Mouse (Mus musculus): ENCODE measurements at regions not wholly inside any gene's neighbourhood (a gene's known extent, or its start where the extent isn't known, plus 50 kb on each side); places are given as distances from the start of the nearest gene placed in this dataset.

DNA sequence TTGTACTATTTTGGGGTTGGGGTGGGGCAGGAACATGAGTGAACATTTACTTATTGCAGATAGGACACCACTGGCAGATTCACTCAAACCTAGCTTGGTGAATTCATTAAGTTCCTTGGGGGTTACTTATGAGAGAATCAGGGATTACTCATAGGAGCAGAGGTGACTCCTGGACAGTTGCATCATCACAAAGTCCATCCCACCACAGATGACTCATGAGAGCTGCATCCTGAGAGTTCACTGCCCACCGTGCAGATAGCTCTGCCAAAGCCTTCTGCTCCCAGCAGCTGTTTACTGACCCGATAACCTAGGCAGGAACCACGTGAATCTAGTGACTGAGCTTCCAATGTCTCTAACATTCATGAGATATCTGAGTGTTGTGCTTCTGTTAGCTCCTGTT lies 129.6 kb downstream of the Plekhb2 start:
- H3K4me1 ChIP-seq (ENCODE audit: control insufficient read depth in 1 of 2, insufficient read depth in 2 of 2, low read length in 2 of 2) = no peaks in the 10 kb centered on the region
- no peaks in the 10 kb centered on the region for H3K36me3 ChIP-seq (ENCODE audit: control insufficient read depth in 1 of 2, insufficient read depth in 2 of 2, low read length in 2 of 2)
- no peak overlapping the region for H3K27ac ChIP-seq (ENCODE audit: control insufficient read depth, low read depth, low read length)
- TF ChIP-seq CHD1 (IDR thresholded peaks at IDR 0.05; ENCODE audit: low read depth, low read length) (no peak), MAX (IDR thresholded peaks at IDR 0.05; ENCODE audit: low read length) (no peak), CTCF (IDR thresholded peaks at IDR 0.05 in 2 of 3, conservative IDR thresholded peaks at IDR 0.05 in 1 of 3; ENCODE audit: control insufficient read depth in 1 of 3, insufficient read depth in 1 of 3, low read depth in 2 of 3, low read length in 3 of 3, poor library complexity in 1 of 3, severe bottlenecking in 1 of 3) (no peak), KAT2A (conservative IDR thresholded peaks at IDR 0.05; ENCODE audit: low read depth, low read length) (no peak), MXI1 (IDR thresholded peaks at IDR 0.05; ENCODE audit: low read depth, low read length) (no peak), ETS1 (IDR thresholded peaks at IDR 0.05; ENCODE audit: low read depth, low read length) (no peak), MAFK (IDR thresholded peaks at IDR 0.05; ENCODE audit: borderline replicate concordance, low read depth, low read length) (no peak), RAD21 (IDR thresholded peaks at IDR 0.05; ENCODE audit: low read depth, low read length) (no peak), POLR2A (IDR thresholded peaks at IDR 0.05; ENCODE audit: control insufficient read depth in 1 of 2, insufficient read depth in 1 of 2, low read depth in 1 of 2, low read length in 2 of 2, poor library complexity in 1 of 2) (no peak), USF1 (IDR thresholded peaks at IDR 0.05; ENCODE audit: low read depth, low read length) (no peak)
- no peaks in the 10 kb centered on the region for H3K27me3 ChIP-seq (ENCODE audit: control insufficient read depth in 1 of 2, insufficient read depth in 2 of 2, low read length in 2 of 2)
- no peak overlapping the region for H3K9ac ChIP-seq (ENCODE audit: control insufficient read depth, low read depth, low read length, poor library complexity, severe bottlenecking)
- no peaks in the 10 kb centered on the region for H3K9me3 ChIP-seq (replicated peaks; ENCODE audit: insufficient read depth, low read length)
- no peak overlapping the region for H3K4me3 ChIP-seq (ENCODE audit: control insufficient read depth in 1 of 2, insufficient read depth in 1 of 2, low read depth in 2 of 2, low read length in 2 of 2)
- H3K79me2 ChIP-seq (ENCODE audit: control insufficient read depth, insufficient read depth, low read length, poor library complexity) = no peaks in the 10 kb centered on the region
- no peak for DNase-seq (ENCODE audit: low read depth, low spot score)

DNA sequence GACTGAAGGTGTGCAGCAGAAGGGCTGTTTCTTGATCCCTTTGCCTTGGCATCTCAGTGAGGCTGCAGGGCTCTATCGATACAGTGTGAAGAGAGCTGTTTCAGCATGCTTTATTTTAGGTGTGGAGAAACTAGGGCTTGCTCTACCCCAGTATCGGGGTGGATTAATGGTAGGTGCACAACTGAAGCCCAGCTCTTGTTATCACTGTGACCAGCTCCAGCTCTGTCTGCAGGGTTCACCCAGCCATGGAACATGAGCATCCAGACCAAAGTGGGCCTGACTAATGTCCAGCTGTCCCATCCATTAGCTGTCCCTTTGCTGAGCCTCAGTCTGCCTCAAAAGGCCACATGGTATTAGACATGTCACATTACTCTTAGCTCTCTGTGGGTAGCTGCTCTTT lies 132.2 kb downstream of the Plekhb2 start:
- TF ChIP-seq SMC3 (IDR thresholded peaks at IDR 0.05; ENCODE audit: low read depth, low read length) = no peak
- no peak for TF ChIP-seq MAX (IDR thresholded peaks at IDR 0.05; ENCODE audit: low read length)
- TF ChIP-seq MEF2A (IDR thresholded peaks at IDR 0.05; ENCODE audit: extremely low read depth, insufficient replicate concordance, low read depth, low read length, poor library complexity, severe bottlenecking) = no peak
- no peak for TF ChIP-seq POLR2AphosphoS2 (IDR thresholded peaks at IDR 0.05; ENCODE audit: low read length)
- TF ChIP-seq ZNF384 (IDR thresholded peaks at IDR 0.05; ENCODE audit: low read depth, low read length) = no peak
- TF ChIP-seq UBTF (IDR thresholded peaks at IDR 0.05; ENCODE audit: borderline replicate concordance, insufficient read depth, low read depth, low read length) = no peak
- Histone ChIP-seq H3K27ac (ENCODE audit: control insufficient read depth, low read depth, low read length) (no peak overlapping the region), H3K79me2 (ENCODE audit: control insufficient read depth, insufficient read depth, low read length, poor library complexity) (no peaks in the 10 kb centered on the region), H3K27me3 (ENCODE audit: control insufficient read depth in 1 of 2, insufficient read depth in 2 of 2, low read length in 2 of 2) (no peaks in the 10 kb centered on the region), H3K9me3 (replicated peaks; ENCODE audit: insufficient read depth, low read length) (no peaks in the 10 kb centered on the region), H3K4me1 (ENCODE audit: control insufficient read depth in 1 of 2, insufficient read depth in 2 of 2, low read length in 2 of 2) (no peaks in the 10 kb centered on the region), H3K9ac (ENCODE audit: control insufficient read depth, low read depth, low read length, poor library complexity, severe bottlenecking) (no peak overlapping the region), H3K36me3 (ENCODE audit: control insufficient read depth in 1 of 2, insufficient read depth in 2 of 2, low read length in 2 of 2) (no peaks in the 10 kb centered on the region), H3K4me3 (ENCODE audit: control insufficient read depth in 1 of 2, insufficient read depth in 1 of 2, low read depth in 2 of 2, low read length in 2 of 2) (no peak overlapping the region)
- DNase-seq (ENCODE audit: low read depth, low spot score) = no peak

DNA sequence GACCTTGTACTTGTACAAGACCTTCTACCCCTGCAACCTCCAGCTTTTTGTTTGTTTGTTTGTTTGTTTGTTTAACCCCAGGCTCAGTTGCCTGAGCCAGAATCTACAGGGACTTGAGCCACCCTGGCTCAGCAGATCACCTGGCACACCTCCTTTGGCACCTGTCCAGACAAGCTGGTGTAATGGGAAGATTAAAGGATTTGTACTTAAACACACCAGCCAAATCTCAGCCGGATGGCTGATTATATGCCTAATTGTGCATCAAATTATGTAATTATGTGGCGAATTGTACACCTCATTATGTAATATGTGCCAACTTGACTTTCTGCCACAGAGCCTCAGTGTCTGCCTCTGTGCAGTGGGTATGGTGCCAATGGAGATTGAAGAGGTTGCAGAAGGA lies 133.2 kb downstream of the Plekhb2 start:
- no peak overlapping the region for H3K27ac ChIP-seq (ENCODE audit: control insufficient read depth, low read depth, low read length)
- H3K4me3 ChIP-seq (ENCODE audit: control insufficient read depth in 1 of 2, insufficient read depth in 1 of 2, low read depth in 2 of 2, low read length in 2 of 2) = no peak overlapping the region
- no peaks in the 10 kb centered on the region for H3K27me3 ChIP-seq (ENCODE audit: control insufficient read depth in 1 of 2, insufficient read depth in 2 of 2, low read length in 2 of 2)

More for the DNA sequence above, 133.2 kb downstream of the Plekhb2 start:
- no peak overlapping the region for H3K9ac ChIP-seq (ENCODE audit: control insufficient read depth, low read depth, low read length, poor library complexity, severe bottlenecking)
- no peaks in the 10 kb centered on the region for H3K9me3 ChIP-seq (replicated peaks; ENCODE audit: insufficient read depth, low read length)
- H3K4me1 ChIP-seq (ENCODE audit: control insufficient read depth in 1 of 2, insufficient read depth in 2 of 2, low read length in 2 of 2) = no peaks in the 10 kb centered on the region
- no peaks in the 10 kb centered on the region for H3K36me3 ChIP-seq (ENCODE audit: control insufficient read depth in 1 of 2, insufficient read depth in 2 of 2, low read length in 2 of 2)
- TF ChIP-seq ZMIZ1 (IDR thresholded peaks at IDR 0.05; ENCODE audit: low read depth, low read length) = no peak
- no peak for TF ChIP-seq MEF2A (IDR thresholded peaks at IDR 0.05; ENCODE audit: extremely low read depth, insufficient replicate concordance, low read depth, low read length, poor library complexity, severe bottlenecking)
- TF ChIP-seq GABPA (IDR thresholded peaks at IDR 0.05; ENCODE audit: low read depth, low read length) = no peak
- no peak for TF ChIP-seq TCF12 (IDR thresholded peaks at IDR 0.05; ENCODE audit: low read depth, low read length)
- no peak for TF ChIP-seq POLR2AphosphoS2 (IDR thresholded peaks at IDR 0.05; ENCODE audit: low read length)
- TF ChIP-seq BHLHE40 (IDR thresholded peaks at IDR 0.05; ENCODE audit: borderline replicate concordance, low read depth, low read length) = no peak
- TF ChIP-seq ETS1 (IDR thresholded peaks at IDR 0.05; ENCODE audit: low read depth, low read length) = no peak
- TF ChIP-seq RAD21 (IDR thresholded peaks at IDR 0.05; ENCODE audit: low read depth, low read length) = no peak
- TF ChIP-seq POLR2AphosphoS5 (IDR thresholded peaks at IDR 0.05; ENCODE audit: borderline replicate concordance, low read depth, low read length) = no peak
- TF ChIP-seq ZNF384 (IDR thresholded peaks at IDR 0.05; ENCODE audit: low read depth, low read length) = no peak
- TF ChIP-seq MAZ (IDR thresholded peaks at IDR 0.05; ENCODE audit: low read depth, low read length) = no peak
- TF ChIP-seq HCFC1 (IDR thresholded peaks at IDR 0.05; ENCODE audit: low read depth, low read length) = no peak
- no peak for TF ChIP-seq UBTF (IDR thresholded peaks at IDR 0.05; ENCODE audit: borderline replicate concordance, insufficient read depth, low read depth, low read length)
- TF ChIP-seq TAL1 (IDR thresholded peaks at IDR 0.05; ENCODE audit: low read length) = no peak
- no peak for TF ChIP-seq SIN3A (IDR thresholded peaks at IDR 0.05; ENCODE audit: low read length)
- no peak for TF ChIP-seq CHD1 (IDR thresholded peaks at IDR 0.05; ENCODE audit: low read depth, low read length)
- DNase-seq (ENCODE audit: low read depth, low spot score) = no peak
- H3K79me2 ChIP-seq (ENCODE audit: control insufficient read depth, insufficient read depth, low read length, poor library complexity) = no peaks in the 10 kb centered on the region
